Mouse (Mus musculus) A20 (cell line): ENCODE data around the gene Cdk18.

Experiments
- DNase-seq: peaks from one replicate; pipeline ENCODE4 v3.0.0-alpha.2; 2011; ENCODE audit warnings: low read depth, low spot score

Gene Cdk18

DNA sequence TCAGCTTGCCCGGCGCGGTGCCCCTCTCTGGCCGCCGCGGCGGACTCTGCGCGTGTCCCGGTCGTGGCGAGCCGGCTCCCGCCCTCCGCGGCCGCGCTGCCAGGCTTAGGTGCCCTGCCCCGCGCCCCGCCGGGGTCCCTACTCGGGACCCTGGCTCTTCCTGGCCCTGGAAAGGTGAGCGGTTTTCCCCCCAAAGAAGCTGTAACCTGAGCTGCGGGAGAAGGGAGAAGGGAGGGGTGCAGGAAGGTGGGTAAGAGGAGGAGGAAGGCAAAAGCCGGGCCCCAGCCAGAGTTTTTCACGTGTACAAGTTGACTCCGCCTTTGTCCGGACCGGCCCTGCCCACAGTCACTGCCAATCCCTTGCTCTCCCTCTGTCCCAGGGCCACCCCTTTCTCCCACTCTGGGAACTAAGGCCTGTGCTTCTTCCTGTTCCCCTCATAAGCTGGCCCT, at the start of gene Cdk18:
Gene Cdk18 (minus strand): TSS at position 269 of the 449 bp plus-strand sequence.
- no peak for DNase-seq

DNA sequence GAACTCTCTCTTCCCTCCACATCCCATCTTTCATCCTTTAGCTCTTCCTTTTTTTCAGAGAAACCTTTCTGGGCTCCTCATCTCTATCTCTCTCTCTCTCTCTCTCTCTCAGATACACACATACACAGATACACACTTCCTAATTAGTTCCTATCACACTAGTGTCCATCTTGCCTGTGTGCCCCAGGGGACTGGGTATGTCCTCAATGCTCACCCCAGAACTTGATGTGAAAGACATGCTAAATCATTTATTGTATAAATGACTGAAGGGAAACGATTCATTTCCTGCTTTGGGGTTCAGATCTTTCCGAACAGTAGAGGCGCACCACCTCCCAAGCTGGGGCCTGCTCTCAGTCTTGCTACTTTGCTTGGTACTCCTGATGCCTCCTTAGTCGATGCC, 49.7 kb upstream of the Cdk18 start:
- DNase-seq, result no peak

GRCm38 (mm10) chr1:132188442-132189066, 49.1 kb upstream of the Cdk18 start:
- no peak for DNase-seq

- DNase-seq, result no peak
Measured at GRCm38 (mm10) chr1:132186303-132186702, 46.8 kb upstream of the Cdk18 start.

- no peak for DNase-seq
Measured at GRCm38 (mm10) chr1:132171619-132172018, 32.1 kb upstream of the Cdk18 start.

- DNase-seq, result no peak
Measured at GRCm38 (mm10) chr1:132170698-132171097, 31.2 kb upstream of the Cdk18 start.

GRCm38 (mm10) chr1:132168115-132168767, 28.8 kb upstream of the Cdk18 start:
- peak; percentile 27 for DNase-seq

- peak; percentile 52 for DNase-seq
Measured at GRCm38 (mm10) chr1:132165859-132166258, 26.4 kb upstream of the Cdk18 start.

GRCm38 (mm10) chr1:132164780-132165518, 25.5 kb upstream of the Cdk18 start:
- no peak for DNase-seq

DNA sequence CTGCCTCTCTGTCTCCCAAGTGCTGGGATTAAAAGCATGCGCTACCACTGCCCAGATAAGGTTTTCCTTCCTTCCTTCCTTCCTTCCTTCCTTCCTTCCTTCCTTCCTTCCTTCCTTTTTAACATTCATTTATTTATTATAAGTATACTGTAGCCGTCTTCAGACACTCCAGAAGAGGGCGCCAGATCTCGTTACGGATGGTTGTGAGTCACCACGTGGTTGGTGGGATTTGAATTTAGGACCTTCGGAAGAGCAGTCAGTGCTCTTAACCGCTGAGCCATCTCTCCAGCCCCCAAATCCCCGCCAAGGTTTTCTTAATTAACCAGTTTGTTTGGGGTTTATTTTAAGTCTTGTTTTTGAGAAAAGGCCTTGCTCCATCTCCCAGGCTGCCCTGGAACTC, 23.1 kb upstream of the Cdk18 start:
- DNase-seq, result peak; percentile 23

DNA sequence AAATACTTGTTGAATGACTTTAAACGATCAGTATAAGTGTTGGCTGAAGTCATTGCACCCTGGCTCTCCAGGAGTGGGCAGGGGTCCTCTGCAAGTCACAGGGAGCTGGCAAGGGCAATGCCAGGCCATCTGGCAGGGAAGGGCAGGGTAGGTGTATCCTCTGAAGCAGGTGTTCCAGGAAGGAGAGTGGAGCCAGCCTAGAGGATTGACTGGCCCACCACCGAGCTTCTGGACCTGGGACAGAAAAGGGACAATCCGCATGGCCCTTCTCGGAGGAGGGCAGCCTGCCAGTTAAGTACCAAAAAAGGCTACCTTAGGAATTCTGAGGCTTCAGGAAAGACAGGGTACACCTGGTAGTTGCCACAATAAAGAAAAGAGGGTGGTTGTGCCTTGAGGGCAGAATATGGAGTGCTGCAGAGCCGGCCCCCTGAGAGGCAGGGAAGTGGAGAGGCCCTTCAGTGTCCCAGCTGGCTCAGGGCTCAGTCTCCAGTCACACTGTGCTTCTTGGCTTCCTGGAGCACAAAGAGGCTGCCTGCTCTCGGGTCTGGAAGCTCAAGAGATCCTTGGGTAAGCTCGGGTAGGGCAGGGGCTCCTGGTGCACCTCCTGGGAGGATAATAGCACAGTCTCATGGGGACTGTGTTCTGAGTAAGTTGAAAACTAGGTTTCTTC, 21.9 kb upstream of the Cdk18 start:
- no peak for DNase-seq

DNA sequence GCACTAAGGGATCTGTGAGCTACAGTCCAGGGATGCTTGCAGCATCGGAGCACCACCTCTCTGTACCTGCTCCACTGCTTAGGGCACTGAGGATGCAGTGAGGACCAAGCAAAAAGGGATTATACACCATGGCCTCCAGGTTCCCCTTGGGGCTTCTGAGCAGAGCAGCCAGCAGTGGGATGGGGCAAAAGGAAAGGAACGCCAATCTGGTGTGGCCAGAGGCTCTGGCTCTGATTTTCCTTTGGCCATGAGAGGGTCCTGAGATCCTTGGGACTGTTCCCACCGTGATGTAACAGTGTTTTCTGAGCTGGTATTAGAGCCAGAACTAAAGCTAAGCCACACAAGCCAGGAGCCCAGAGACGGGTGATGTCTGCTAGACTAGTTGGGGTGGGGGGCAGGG, 20.2 kb upstream of the Cdk18 start:
- no peak for DNase-seq

DNA sequence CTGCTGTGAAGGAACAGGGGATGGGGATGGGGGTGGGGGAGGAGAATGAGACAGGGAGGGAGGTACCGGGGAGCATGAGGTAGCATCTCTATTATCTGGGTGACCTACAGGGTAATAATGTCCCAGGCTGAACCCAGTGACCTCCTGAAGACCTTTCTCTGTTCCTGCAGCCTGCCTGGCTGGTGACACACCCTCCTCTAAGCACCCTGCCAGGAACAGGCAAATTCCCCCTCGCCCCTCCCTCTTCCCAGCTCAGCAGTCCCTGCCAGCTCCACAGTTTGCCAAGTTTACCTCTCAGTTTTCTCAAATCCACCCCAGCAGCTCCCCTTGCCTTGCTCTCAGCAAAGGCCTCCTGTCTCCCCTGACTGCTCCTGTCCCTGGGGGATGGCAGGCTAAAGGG, 19.3 kb upstream of the Cdk18 start:
- no peak for DNase-seq

GRCm38 (mm10) chr1:132157808-132158207, 18.3 kb upstream of the Cdk18 start:
- no peak for DNase-seq

- peak; percentile 71 for DNase-seq
Measured at GRCm38 (mm10) chr1:132157016-132157781, 17.7 kb upstream of the Cdk18 start.

- peak; percentile 85 for DNase-seq
Measured at GRCm38 (mm10) chr1:132155737-132156136, 16.3 kb upstream of the Cdk18 start.

- no peak for DNase-seq
Measured at GRCm38 (mm10) chr1:132153691-132154090, 14.2 kb upstream of the Cdk18 start.

- no peak for DNase-seq
Measured at GRCm38 (mm10) chr1:132153086-132153690, 13.7 kb upstream of the Cdk18 start.

GRCm38 (mm10) chr1:132151908-132152307, 12.4 kb upstream of the Cdk18 start:
- DNase-seq, result no peak

GRCm38 (mm10) chr1:132150817-132151601, 11.5 kb upstream of the Cdk18 start:
- DNase-seq, result no peak
